Comparison of ENCODE assay signal across 13 mouse cellular contexts in the genomic region with DNA sequence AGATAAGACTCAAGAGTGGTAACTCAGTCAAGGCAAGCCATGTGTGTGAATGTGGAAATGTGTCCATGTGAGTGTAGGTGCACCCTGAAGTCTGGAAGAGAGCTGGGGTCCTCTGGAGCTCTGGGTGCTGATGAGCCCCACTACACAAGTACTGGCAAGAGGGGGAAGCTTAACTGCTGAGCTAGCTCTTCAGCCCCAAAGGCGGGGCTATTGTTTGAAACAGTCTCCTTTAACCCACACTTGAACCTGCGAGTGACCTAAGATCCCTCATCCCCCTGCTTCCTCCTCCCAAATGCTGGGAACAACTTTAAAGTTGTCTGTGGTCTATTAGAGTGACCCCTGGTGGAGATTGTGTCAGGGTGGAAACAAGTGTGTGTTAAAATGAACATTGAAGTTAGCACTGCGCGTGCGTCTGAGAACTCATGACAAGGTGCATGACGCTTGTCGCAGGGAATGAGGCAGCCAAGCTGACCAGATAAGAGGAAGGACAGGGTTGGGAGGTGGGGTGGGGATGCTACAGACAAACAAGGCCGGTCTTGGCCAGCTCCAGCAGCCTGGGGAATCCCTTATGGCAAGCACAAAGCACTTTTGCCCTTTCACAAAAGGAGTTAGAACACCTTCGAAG. TPM values are rescaled to one million over a fixed set of nuclear protein-coding genes. Genes with fewer than 3 reads are reported as not detected.
DNase-seq lines count a peak whose midpoint lies in the region; ATAC-seq and TF ChIP-seq lines count a peak whose summit lies in the region.
"Had no signal": no experiment of that assay in that cellular context is flagged by ENCODE, and none has a peak within 500 bp of the region (broad histone marks: within the 10 kb centered on the region; RNA-seq: fewer than 3 reads in every experiment).

No protein-coding gene starts in this region.

- peaks cover 7% of the 10 kb centered on the region; the same call in 1 of the 2 replicates for H3K36me3 ChIP-seq in kidney, postnatal 0 days (ENCODE audit: insufficient read depth, low read length)
- peaks cover 23% of the 10 kb centered on the region for H3K36me3 ChIP-seq in ES-E14 (ENCODE audit: control insufficient read depth, insufficient read depth, low read length, poor library complexity, severe bottlenecking)
- peaks cover 51% of the 10 kb centered on the region for H3K36me3 ChIP-seq in liver, embryonic 13.5 days
- H3K36me3 ChIP-seq: forebrain, embryonic 12.5 days; neural tube, embryonic 15.5 days had no signal

- in situ Hi-C loops in ES-E14 (cut with MboI; ENCODE audit: low sequenced_read_pairs in 2 of 2, unreplicated experiment in 2 of 2): no loop called here

- no peak for ATAC-seq in kidney, postnatal 0 days (replicated peaks; ENCODE audit: low FRiP score, low read depth)
- ATAC-seq in liver, embryonic 13.5 days (ENCODE audit: low read depth): no peak

- WGBS in kidney, postnatal 0 days: 73% methylated on average over 9 of the region's 9 CpGs
- WGBS in liver, embryonic 13.5 days (ENCODE audit: insufficient replicate concordance): 66% methylated on average over 9 of the region's 9 CpGs

- DNase-seq in adrenal gland, adult (ENCODE audit: inconsistent age in 2 of 2, low spot score in 1 of 2): peak; percentile 66 to 85
- no peak for DNase-seq in adrenal gland, adult 8-10 months
- no peak for DNase-seq in kidney, postnatal 0 days (ENCODE audit: low spot score)
- DNase-seq in kidney, adult 8-10 months: no peak
- peak; percentile 69 for DNase-seq in ES-E14 (ENCODE audit: low read depth, low spot score)
- DNase-seq in liver, embryonic 13.5 days: no peak
- no peak for DNase-seq in ovary, postnatal 10 days (ENCODE audit: low spot score)
- no peak for DNase-seq in cerebellum, adult 11 months
- DNase-seq: kidney, adult 18-20 months had no signal

- peak; percentile 64 for TF ChIP-seq CTCF in kidney, postnatal 0 days (IDR thresholded peaks at IDR 0.05; ENCODE audit: low read depth)

- H3K27me3 ChIP-seq in kidney, postnatal 0 days (ENCODE audit: insufficient read depth, low read length): no peaks in the 10 kb centered on the region
- H3K27me3 ChIP-seq in liver, embryonic 13.5 days: no peaks in the 10 kb centered on the region
- H3K27me3 ChIP-seq: forebrain, embryonic 12.5 days; neural tube, embryonic 15.5 days had no signal

- no peaks in the 10 kb centered on the region for H3K9me3 ChIP-seq in kidney, postnatal 0 days (replicated peaks; ENCODE audit: low read length)
- H3K9me3 ChIP-seq in ES-E14 (ENCODE audit: control insufficient read depth, insufficient read depth, low read depth, low read length): no peaks in the 10 kb centered on the region
- H3K9me3 ChIP-seq in liver, embryonic 13.5 days (replicated peaks): no peaks in the 10 kb centered on the region
- H3K9me3 ChIP-seq: forebrain, embryonic 12.5 days; neural tube, embryonic 15.5 days had no signal

- no peak overlapping the region for H3K4me3 ChIP-seq in kidney, postnatal 0 days (replicated peaks; ENCODE audit: low read depth, low read length)
- no peak overlapping the region; a peak in 1 of 4 replicates for H3K4me3 ChIP-seq in ES-E14 (ENCODE audit: insufficient read depth in 1 of 2, low read depth in 1 of 2, low read length in 2 of 2, poor library complexity in 1 of 2, severe bottlenecking in 1 of 2)
- H3K4me3 ChIP-seq in liver, embryonic 13.5 days (replicated peaks): no peak overlapping the region
- H3K4me3 ChIP-seq: forebrain, embryonic 12.5 days; neural tube, embryonic 15.5 days had no signal

- no peaks in the 10 kb centered on the region for H3K4me1 ChIP-seq in kidney, postnatal 0 days (replicated peaks; ENCODE audit: insufficient read depth, low read length)
- H3K4me1 ChIP-seq in ES-E14 (ENCODE audit: control insufficient read depth in 2 of 2, insufficient read depth in 2 of 2, low read length in 2 of 2, poor library complexity in 1 of 2): peaks cover 12 to 15% of the 10 kb centered on the region in 2 experiments; a peak in 3 of 4 replicates
- peaks cover 88% of the 10 kb centered on the region for H3K4me1 ChIP-seq in liver, embryonic 13.5 days (replicated peaks)
- H3K4me1 ChIP-seq: forebrain, embryonic 12.5 days; neural tube, embryonic 15.5 days had no signal

- H3K4me2 ChIP-seq in kidney, postnatal 0 days (ENCODE audit: low read length): no peak overlapping the region
- H3K4me2 ChIP-seq in liver, embryonic 13.5 days: no peak overlapping the region
- H3K4me2 ChIP-seq: forebrain, embryonic 12.5 days; neural tube, embryonic 15.5 days had no signal

- no peak overlapping the region for H3K9ac ChIP-seq in kidney, postnatal 0 days (ENCODE audit: low read depth, low read length)
- no peak overlapping the region for H3K9ac ChIP-seq in ES-E14 (ENCODE audit: insufficient read depth, low read depth, low read length, poor library complexity, severe bottlenecking)
- H3K9ac ChIP-seq in liver, embryonic 13.5 days: no peak overlapping the region
- H3K9ac ChIP-seq: forebrain, embryonic 12.5 days; neural tube, embryonic 15.5 days had no signal

- H3K27ac ChIP-seq in kidney, postnatal 0 days: no peak overlapping the region
- peak overlapping the region; percentile 49 for H3K27ac ChIP-seq in ES-E14 (ENCODE audit: insufficient read depth, low read depth, low read length, poor library complexity, severe bottlenecking)
- H3K27ac ChIP-seq in liver, embryonic 13.5 days: peak overlapping the region; percentile 8; the same call in 1 of the 2 replicates
- H3K27ac ChIP-seq: forebrain, embryonic 12.5 days; neural tube, embryonic 15.5 days had no signal

TF ChIP-seq in ES-E14, 5 proteins besides CTCF, POLR2A, EP300 and RAD21:
- TF ChIP-seq MAFK (IDR thresholded peaks at IDR 0.05; ENCODE audit: insufficient read depth, low read depth, low read length) (peak; percentile 84), ZNF384 (IDR thresholded peaks at IDR 0.05; ENCODE audit: low read depth, low read length) (no peak)

RNA-seq across cellular contexts. Expression of gene Trim25, which starts 21.6 kb away (rescaled TPM):
- 100 to 1,000 TPM; 136 to 188 (median 157) TPM for total RNA-seq in adrenal gland, adult 8-10 months (2022)
- 17.6 and 18.3 TPM in 2 replicates for polyA plus RNA-seq in kidney, postnatal 0 days (2015; fragmentation: Nextera tagmentation; extraction: Ambion mirVana)
- 37.8 TPM in 2 replicates for total RNA-seq in ES-E14 (2012; rRNA removed)
- 18.0 and 20.6 TPM in 2 replicates for polyA plus RNA-seq in liver, embryonic 13.5 days (2015; fragmentation: Nextera tagmentation; extraction: Ambion mirVana)

RNA-seq across cellular contexts. Expression of gene Dgke, which starts 45.9 kb away (rescaled TPM):
- 10 to 100 TPM; 10.7 to 17.0 (median 14.3) TPM for total RNA-seq in adrenal gland, adult 8-10 months (2022)
- 2.6 and 3.3 TPM in 2 replicates for polyA plus RNA-seq in kidney, postnatal 0 days (2015; fragmentation: Nextera tagmentation; extraction: Ambion mirVana)
- total RNA-seq in ES-E14 (2012; rRNA removed): 24.2 and 30.4 TPM in 2 replicates
- 0.69 and 0.82 TPM in 2 replicates for polyA plus RNA-seq in liver, embryonic 13.5 days (2015; fragmentation: Nextera tagmentation; extraction: Ambion mirVana)

RNA-seq across cellular contexts. Expression of gene Coil, which starts 50.7 kb away (rescaled TPM):
- 10 to 100 TPM in 3 of 4 experiments, 1 to 10 TPM in 1; 9.1 to 16.0 (median 12.9) TPM for total RNA-seq in adrenal gland, adult 8-10 months (2022)
- 10.9 and 12.1 TPM in 2 replicates for polyA plus RNA-seq in kidney, postnatal 0 days (2015; fragmentation: Nextera tagmentation; extraction: Ambion mirVana)
- 28.8 and 37.8 TPM in 2 replicates for total RNA-seq in ES-E14 (2012; rRNA removed)
- 5.6 and 7.1 TPM in 2 replicates for polyA plus RNA-seq in liver, embryonic 13.5 days (2015; fragmentation: Nextera tagmentation; extraction: Ambion mirVana)

RNA-seq across cellular contexts. Expression of gene Gm525, which starts 52.8 kb away (rescaled TPM):
- total RNA-seq in adrenal gland, adult 8-10 months (2022): not detected
- polyA plus RNA-seq in kidney, postnatal 0 days (2015; fragmentation: Nextera tagmentation; extraction: Ambion mirVana): 0.45 TPM in 1 of 2 replicates, not detected in the other
- 3.6 and 5.9 TPM in 2 replicates for total RNA-seq in ES-E14 (2012; rRNA removed)
- not detected in 2 replicates for polyA plus RNA-seq in liver, embryonic 13.5 days (2015; fragmentation: Nextera tagmentation; extraction: Ambion mirVana)
- polyA plus RNA-seq: forebrain, embryonic 12.5 days; neural tube, embryonic 15.5 days; spleen, adult 2 months had no signal

RNA-seq across cellular contexts. Expression of gene Elobl, which starts 54.1 kb away (rescaled TPM):
- total RNA-seq in adrenal gland, adult 8-10 months (2022): not detected
- polyA plus RNA-seq in kidney, postnatal 0 days (2015; fragmentation: Nextera tagmentation; extraction: Ambion mirVana): not detected in 2 replicates
- total RNA-seq in ES-E14 (2012; rRNA removed): 0.95 and 1.6 TPM in 2 replicates
- not detected in 2 replicates for polyA plus RNA-seq in liver, embryonic 13.5 days (2015; fragmentation: Nextera tagmentation; extraction: Ambion mirVana)
- polyA plus RNA-seq: cortical plate, adult 2 months; forebrain, embryonic 12.5 days; neural tube, embryonic 15.5 days had no signal

Comparison
In these comparisons a context has a peak if more than half of its experiments do, and no peak if none do; other contexts are left out.
1. DNase-seq: peak in adrenal gland, adult (2 of 2) and ES-E14 (single experiment); none in adrenal gland, adult 8-10 months (single experiment), kidney, postnatal 0 days (single experiment), kidney, adult 8-10 months (0 of 2), liver, embryonic 13.5 days (single experiment), ovary, postnatal 10 days (single experiment) and cerebellum, adult 11 months (single experiment).